Mouse (Mus musculus) intestine, postnatal 0 days (tissue): ENCODE results near the gene Ssr2. TPM values are rescaled to one million over a fixed set of nuclear protein-coding genes. Genes with fewer than 3 reads are reported as not detected.

Source experiments
- ATAC-seq: fragments of 200-750 bp; cut with Nextera tagmentation; 2 replicates; pipeline ENCODE4 v1.8.0; 2017; ENCODE audit warnings: mild to moderate bottlenecking, moderate TSS enrichment, moderate library complexity
- H3K27ac ChIP-seq: fragments of 300-500 bp; sonication (generic); 2 replicates; pipeline ENCODE4 v1.5.1; 2014; ENCODE audit warnings: mild to moderate bottlenecking, low read depth, low read length, moderate library complexity
- H3K27me3 ChIP-seq: fragments of 300-500 bp; sonication (generic); replicated peaks from 2 replicates; pipeline ENCODE4 v1.6.1; 2014; ENCODE audit warnings: low read length, mixed read lengths; ENCODE audit not compliant: control insufficient read depth, insufficient read depth
- H3K36me3 ChIP-seq: fragments of 300-500 bp; sonication (generic); 2 replicates; pipeline ENCODE4 v1.6.1; 2014; ENCODE audit warnings: mild to moderate bottlenecking, moderate library complexity; ENCODE audit not compliant: control insufficient read depth, insufficient read depth
- H3K4me1 ChIP-seq: fragments of 300-500 bp; sonication (generic); replicated peaks from 2 replicates; pipeline ENCODE4 v1.6.1; 2014; ENCODE audit warnings: antibody characterized with exemption, low read length, mixed read lengths; ENCODE audit not compliant: control insufficient read depth, insufficient read depth
- H3K4me2 ChIP-seq: fragments of 300-500 bp; sonication (generic); replicated peaks from 2 replicates; pipeline ENCODE4 v1.6.1; 2014; ENCODE audit warnings: low read depth, mild to moderate bottlenecking, moderate library complexity
- H3K4me3 ChIP-seq: fragments of 300-500 bp; sonication (generic); 2 replicates; pipeline ENCODE4 v1.5.1; 2014; ENCODE audit warnings: low read depth, low read length
- H3K9ac ChIP-seq: fragments of 300-500 bp; sonication (generic); 2 replicates; pipeline ENCODE4 v1.6.1; 2014; ENCODE audit warnings: mild to moderate bottlenecking, low read depth, low read length
- H3K9me3 ChIP-seq: fragments of 300-500 bp; sonication (generic); 2 replicates; pipeline ENCODE4 v1.6.1; 2016; ENCODE audit warnings: mixed run types; ENCODE audit not compliant: control insufficient read depth
- CTCF ChIP-seq: sonication (generic); IDR thresholded peaks from 2 replicates; pipeline ENCODE4 v1.5.1; 2016; ENCODE audit warnings: low read depth, mild to moderate bottlenecking, control low read depth, antibody characterized with exemption, moderate library complexity
- WGBS: fragments of 180-500 bp; shearing (Covaris S2); extraction: QIAGEN DNeasy Blood & Tissue Kit; methylation state at CpG from one replicate; pipeline ENCODE4 v1.1.7; 2014; 5-methylcytosine and 5-hydroxymethylcytosine counted together
- polyA plus RNA-seq: library from polyadenylated mRNA; unstranded; fragments of >200 nt; fragmentation: Nextera tagmentation; extraction: Ambion mirVana; gene quantifications from 2 replicates; pipeline ENCODE4 v1.2.1, GENCODE M21; 2015

Ssr2 gene
- polyA plus RNA-seq, 1 experiment from 2014 or later: 268 TPM

GRCm38 (mm10) chr3:88540085-88540484, 35.6 kb upstream of the Ssr2 start:
- peaks cover 26% of the 10 kb centered on the region for H3K36me3 ChIP-seq
- no peaks in the 10 kb centered on the region for H3K9me3 ChIP-seq
- H3K27ac ChIP-seq: peak overlapping the region; percentile 50; the same call in 1 of the 2 replicates
- no peaks in the 10 kb centered on the region; the same call in 1 of the 2 replicates for H3K4me1 ChIP-seq
- H3K4me3 ChIP-seq: no peak overlapping the region
- no peak overlapping the region for H3K9ac ChIP-seq
- ATAC-seq: no peak
- no peak overlapping the region for H3K4me2 ChIP-seq
- no peaks in the 10 kb centered on the region for H3K27me3 ChIP-seq
- TF ChIP-seq CTCF: no peak
- 68% methylated on average over 5 of the region's 5 CpGs for WGBS

GRCm38 (mm10) chr3:88541622-88542401, 33.9 kb upstream of the Ssr2 start:
- Histone ChIP-seq H3K27ac (no peak overlapping the region), H3K36me3 (peaks cover 26% of the 10 kb centered on the region), H3K9ac (no peak overlapping the region), H3K4me1 (no peaks in the 10 kb centered on the region; the same call in 1 of the 2 replicates), H3K4me2 (no peak overlapping the region), H3K9me3 (no peaks in the 10 kb centered on the region), H3K27me3 (no peaks in the 10 kb centered on the region), H3K4me3 (no peak overlapping the region)
- ATAC-seq: no peak
- 72% methylated on average over 7 of the region's 7 CpGs for WGBS
- TF ChIP-seq CTCF: no peak

GRCm38 (mm10) chr3:88542486-88542885, 33.2 kb upstream of the Ssr2 start:
- 48% methylated on average over 4 of the region's 4 CpGs for WGBS
- no peak overlapping the region for H3K4me2 ChIP-seq
- H3K9me3 ChIP-seq: no peaks in the 10 kb centered on the region
- peaks cover 26% of the 10 kb centered on the region for H3K36me3 ChIP-seq
- H3K9ac ChIP-seq: no peak overlapping the region
- H3K27me3 ChIP-seq: no peaks in the 10 kb centered on the region
- no peak for ATAC-seq
- no peak overlapping the region for H3K4me3 ChIP-seq
- TF ChIP-seq CTCF: no peak
- H3K4me1 ChIP-seq: no peaks in the 10 kb centered on the region
- H3K27ac ChIP-seq: no peak overlapping the region

GRCm38 (mm10) chr3:88543174-88543573, 32.5 kb upstream of the Ssr2 start:
- H3K9ac ChIP-seq: no peak overlapping the region
- no peaks in the 10 kb centered on the region for H3K4me1 ChIP-seq
- no peaks in the 10 kb centered on the region for H3K27me3 ChIP-seq
- ATAC-seq: no peak
- no peak overlapping the region for H3K27ac ChIP-seq
- TF ChIP-seq CTCF: no peak
- 84% methylated on average over 8 of the region's 8 CpGs for WGBS
- no peak overlapping the region for H3K4me3 ChIP-seq
- peaks cover 22% of the 10 kb centered on the region for H3K36me3 ChIP-seq
- H3K4me2 ChIP-seq: no peak overlapping the region
- H3K9me3 ChIP-seq: no peaks in the 10 kb centered on the region

- no peak for TF ChIP-seq CTCF
- no peak overlapping the region for H3K4me2 ChIP-seq
- no peak for ATAC-seq
- H3K27ac ChIP-seq: no peak overlapping the region
- H3K4me1 ChIP-seq: no peaks in the 10 kb centered on the region
- H3K9ac ChIP-seq: no peak overlapping the region
- WGBS: 62% methylated on average over 5 of the region's 5 CpGs
- no peaks in the 10 kb centered on the region for H3K27me3 ChIP-seq
- H3K9me3 ChIP-seq: no peaks in the 10 kb centered on the region
- peaks cover 17% of the 10 kb centered on the region; the same call in 1 of the 2 replicates for H3K36me3 ChIP-seq
- H3K4me3 ChIP-seq: no peak overlapping the region
These were observed 31.8 kb upstream of the Ssr2 start for GRCm38 (mm10) chr3:88543651-88544410.

GRCm38 (mm10) chr3:88544514-88544913, 31.2 kb upstream of the Ssr2 start:
- ATAC-seq: no peak
- 44% methylated on average over 5 of the region's 5 CpGs for WGBS
- H3K27me3 ChIP-seq: no peaks in the 10 kb centered on the region

More at GRCm38 (mm10) chr3:88544514-88544913, 31.2 kb upstream of the Ssr2 start:
- Histone ChIP-seq H3K27ac (no peak overlapping the region), H3K36me3 (peaks cover 17% of the 10 kb centered on the region; the same call in 1 of the 2 replicates), H3K9ac (no peak overlapping the region), H3K4me1 (no peaks in the 10 kb centered on the region), H3K9me3 (no peaks in the 10 kb centered on the region), H3K4me2 (no peak overlapping the region), H3K4me3 (no peak overlapping the region)
- peak; percentile 80 for TF ChIP-seq CTCF
